Mouse (Mus musculus) left cerebral cortex, adult 18-20 months (tissue): Measurements from ENCODE around the gene Slc4a4. TPM values are rescaled to one million over a fixed set of nuclear protein-coding genes. Genes with fewer than 3 reads are reported as not detected.
A peak's percentile ranks its signal among the peaks of the same experiment; 100 is the strongest.

Experiments used
- DNase-seq, 2 experiments: peaks; one replicate each; pipeline ENCODE4 v3.0.0; 2021 to 2022; ENCODE audit warnings: low spot score in 2 of 2, mixed read lengths in 1 of 2
- long read RNA-seq, 2 experiments: library from polyadenylated mRNA; stranded (forward); transcript quantifications; one replicate each; pipeline ENCODE4 v2.0.0; 2021
- total RNA-seq, 2 experiments: library from RNA; stranded (reverse); gene quantifications; 2 replicates each; pipeline ENCODE4 v1.2.3; 2021

The Slc4a4 gene
- 100 to 1,000 TPM in 1 of 2 experiments, 10 to 100 TPM in 1; 96.7 to 104 TPM for total RNA-seq
- long read RNA-seq, experiment 1, full-length matches to known transcripts = 14 of 39 reads
- long read RNA-seq, experiment 1, partial matches to known transcripts = 7 of 39 reads
- long read RNA-seq, experiment 1, other reads (novel, unspliced or antisense) = 18 of 39 reads
- long read RNA-seq, experiment 2, partial matches to known transcripts = 7 of 13 reads
- long read RNA-seq, experiment 2, other reads (novel, unspliced or antisense) = 4 of 13 reads

DNA sequence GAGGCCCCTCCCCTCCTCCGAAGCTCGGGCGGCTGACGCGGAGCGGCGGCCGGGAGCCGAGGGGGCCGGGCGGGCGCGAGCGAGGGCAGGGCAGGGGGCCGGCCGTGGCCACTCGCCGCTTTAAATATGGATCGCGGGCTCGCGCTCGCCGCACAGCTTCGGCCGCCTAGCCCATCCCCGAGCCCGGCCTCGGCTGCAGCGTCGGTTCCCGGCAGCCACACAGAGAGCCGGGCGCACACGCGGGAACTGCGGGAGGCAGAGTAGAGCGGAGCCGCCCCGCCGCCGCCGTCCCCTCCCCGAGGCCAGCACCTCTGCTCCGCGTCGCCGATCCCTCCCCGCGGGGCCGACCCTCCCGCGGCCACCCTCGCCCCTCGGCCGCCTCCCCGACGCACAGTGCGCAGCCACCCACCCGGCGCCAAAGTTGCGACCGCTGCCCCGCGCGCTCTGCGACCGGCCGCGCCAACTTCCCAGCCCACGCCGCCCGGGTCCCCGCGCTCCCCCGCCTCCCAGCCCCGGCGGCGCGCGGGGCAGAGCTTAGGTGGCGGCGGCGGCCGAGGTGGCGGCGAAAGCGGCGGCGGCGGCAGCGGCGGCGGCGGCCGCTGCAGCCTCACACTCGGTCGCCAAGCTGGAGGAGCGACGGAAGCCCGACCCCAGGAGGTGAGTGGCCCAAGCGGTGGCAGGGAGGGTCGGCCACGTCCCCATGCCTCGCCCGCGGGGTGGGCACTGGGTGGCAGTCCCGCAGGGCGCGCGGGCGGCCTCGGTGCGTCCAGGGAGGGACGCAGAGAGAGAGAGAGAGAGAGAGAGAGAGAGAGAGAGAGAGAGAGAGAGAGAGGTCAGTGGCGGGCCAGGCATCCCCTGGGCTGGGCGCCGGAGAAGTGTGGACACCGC lies at the start of gene Slc4a4:
TSS of gene Slc4a4 (plus strand) at position 151 of the 888 bp plus-strand sequence.
- DNase-seq = peak; percentile 14 to 32

GRCm38 (mm10) chr5:88840080-88840798 lies 46.4 kb upstream of the Slc4a4 start:
- DNase-seq = no peak

DNA sequence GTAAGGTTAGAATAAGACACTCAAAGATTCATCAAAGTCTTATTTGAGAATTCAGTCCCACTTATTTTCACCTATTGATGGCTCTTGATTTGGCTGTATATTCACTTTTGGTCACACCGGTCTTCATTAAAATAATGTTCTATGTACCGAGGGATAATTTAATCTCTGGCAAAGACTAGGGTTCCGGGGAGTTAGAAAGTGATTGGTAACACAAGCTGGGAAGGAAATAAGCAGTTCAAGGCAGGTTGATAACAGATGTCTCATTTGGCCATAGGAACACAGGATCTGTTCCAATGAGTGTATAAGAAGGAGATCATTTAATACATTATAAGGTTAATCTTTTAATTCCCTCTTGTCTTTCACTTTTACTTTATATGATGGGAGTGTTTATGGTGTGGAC lies 29.3 kb upstream of the Slc4a4 start:
- no peak for DNase-seq

DNA sequence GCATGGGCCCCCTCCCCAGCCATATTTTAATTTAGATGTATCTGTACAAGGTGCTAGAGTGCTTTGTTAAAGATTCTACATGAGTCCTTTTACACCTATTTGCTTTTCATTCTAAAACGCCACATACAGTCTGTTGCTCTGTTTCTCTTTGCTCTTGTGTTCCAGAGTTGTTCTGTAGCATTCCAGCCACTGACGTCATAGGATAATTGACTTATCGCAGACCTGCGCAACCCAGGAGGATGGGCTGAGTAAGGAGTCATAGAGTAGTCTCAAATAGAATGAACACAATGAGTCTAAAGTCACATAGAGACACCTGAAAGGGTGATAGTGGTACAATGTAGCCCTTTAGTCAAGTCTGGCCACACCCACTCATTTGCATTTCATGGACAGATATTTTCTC lies 28.8 kb upstream of the Slc4a4 start:
- DNase-seq = no peak

- no peak for DNase-seq
Measured at GRCm38 (mm10) chr5:88858226-88858625, 28.4 kb upstream of the Slc4a4 start.

GRCm38 (mm10) chr5:88862163-88862562 lies 24.5 kb upstream of the Slc4a4 start:
- DNase-seq = peak in 1 of 2 experiments; percentile 24

DNA sequence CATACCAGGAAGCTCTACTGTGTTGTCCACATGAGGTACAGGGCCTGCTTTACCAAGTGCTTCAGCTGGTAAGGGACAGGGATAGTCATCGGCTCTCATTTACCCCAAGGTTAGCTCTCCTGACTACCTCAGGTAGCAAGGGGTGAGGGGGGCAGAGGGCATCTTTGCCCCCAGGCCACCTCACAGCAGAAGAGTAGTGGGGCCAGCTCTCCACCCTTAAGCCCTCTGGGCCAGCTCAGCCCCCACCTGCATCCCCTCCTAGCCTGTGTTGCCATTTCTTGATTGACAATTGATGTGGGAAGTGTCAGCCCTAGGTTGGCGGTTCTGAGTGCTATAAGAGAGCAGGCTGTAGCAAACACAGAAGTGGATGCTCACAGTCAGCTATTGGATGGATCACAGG lies 23.8 kb upstream of the Slc4a4 start:
- DNase-seq = no peak

GRCm38 (mm10) chr5:88884101-88884500 lies 2.5 kb upstream of the Slc4a4 start:
- DNase-seq = peak; percentile 49 to 58

DNA sequence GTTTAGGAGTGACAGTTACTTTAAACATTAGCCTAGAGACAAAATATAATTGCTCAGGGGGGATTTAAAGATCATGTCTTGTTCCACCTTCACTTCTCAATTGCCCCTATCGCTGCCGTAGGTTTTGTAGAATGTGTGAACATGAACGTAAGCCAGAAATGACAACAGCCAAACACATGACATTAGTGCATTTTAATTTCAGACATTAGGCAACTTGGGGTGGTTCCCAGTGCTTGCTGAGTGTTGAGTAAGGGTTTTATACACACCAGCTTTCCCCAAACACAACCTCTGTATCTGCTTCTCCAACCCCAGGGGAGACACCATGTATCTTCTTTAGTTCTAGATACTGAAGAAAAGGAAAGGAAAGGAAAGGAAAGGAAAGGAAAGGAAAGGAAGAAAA lies 1.1 kb upstream of the Slc4a4 start:
- DNase-seq = no peak

GRCm38 (mm10) chr5:88885944-88886343 lies 674 bp upstream of the Slc4a4 start:
- DNase-seq = no peak

DNA sequence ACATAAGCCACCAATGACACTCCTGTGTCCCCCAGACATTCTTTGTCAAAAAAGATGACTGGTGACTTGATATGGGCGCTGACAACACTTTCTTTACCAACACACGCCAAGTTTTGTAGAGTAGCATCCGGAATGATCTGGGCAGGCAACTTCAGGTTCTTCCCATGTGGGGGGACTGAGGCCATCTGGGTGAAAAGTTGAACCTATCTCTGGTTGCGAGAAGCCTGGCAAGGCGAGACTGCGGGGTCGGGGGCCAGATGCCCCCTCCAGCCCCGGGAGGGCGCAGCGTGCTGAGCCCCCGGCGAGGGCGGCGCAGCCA lies 310 bp upstream of the Slc4a4 start:
- DNase-seq = no peak

DNA sequence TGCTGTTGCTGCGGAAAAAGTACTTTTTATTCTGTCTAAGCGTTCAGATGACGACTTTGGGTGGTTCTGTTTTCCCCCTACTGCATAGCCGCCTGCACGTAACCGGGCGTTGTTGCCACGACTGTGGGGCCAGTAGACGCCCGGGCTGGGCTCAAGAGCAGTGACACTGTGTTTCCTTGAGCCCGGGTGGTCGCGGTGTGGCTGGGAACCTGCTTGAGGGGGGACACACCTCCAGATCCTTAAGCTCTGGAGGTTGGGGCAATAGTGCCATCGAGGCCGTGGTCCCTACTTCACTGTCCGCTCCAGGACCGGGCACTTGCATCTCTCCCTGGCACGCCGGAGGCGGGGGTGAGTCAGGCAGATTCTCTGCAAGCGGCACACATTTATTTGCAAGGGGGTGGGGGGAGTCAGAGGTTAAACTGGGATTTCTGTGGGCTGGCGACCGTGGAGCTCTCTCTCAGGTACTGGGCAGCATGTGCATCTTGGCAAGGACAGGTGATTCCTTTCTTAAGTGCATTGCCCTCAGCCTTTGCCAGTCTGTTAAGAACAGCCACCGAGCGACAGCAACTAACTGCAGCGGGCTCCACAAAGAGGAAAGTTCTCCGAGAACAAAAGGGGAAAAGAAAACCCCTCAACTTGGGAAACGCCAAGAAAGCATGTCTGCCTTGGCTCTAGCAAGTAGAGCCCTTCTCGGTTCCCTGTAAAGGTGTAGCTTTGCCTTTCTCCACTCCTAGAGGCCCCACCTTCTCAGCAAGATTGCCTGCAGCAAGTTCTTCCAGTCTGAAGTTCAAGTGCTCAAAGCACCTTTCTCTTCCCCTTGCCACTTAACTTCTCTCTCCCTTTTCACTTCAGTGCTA lies 1.2 kb downstream of the Slc4a4 start:
- peak in 1 of 2 experiments; percentile 12 for DNase-seq

DNA sequence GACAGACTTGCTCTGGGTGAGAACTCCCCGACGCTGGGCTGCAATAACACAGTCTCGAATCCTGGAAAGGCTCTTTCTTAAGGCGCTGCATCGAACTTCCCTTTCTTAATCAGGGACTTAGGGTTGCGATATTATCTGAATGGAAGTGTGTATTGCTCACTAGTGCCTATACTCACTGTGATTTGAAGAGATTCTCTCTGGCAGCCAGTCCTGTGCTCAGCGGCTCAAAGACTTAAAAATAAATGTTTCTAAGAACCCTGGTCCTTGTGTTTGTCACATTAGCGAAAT lies 1.7 kb downstream of the Slc4a4 start:
- no peak for DNase-seq

GRCm38 (mm10) chr5:88889326-88889725 lies 2.7 kb downstream of the Slc4a4 start:
- no peak for DNase-seq

- no peak for DNase-seq
Measured at GRCm38 (mm10) chr5:88890146-88890545, 3.5 kb downstream of the Slc4a4 start.

DNA sequence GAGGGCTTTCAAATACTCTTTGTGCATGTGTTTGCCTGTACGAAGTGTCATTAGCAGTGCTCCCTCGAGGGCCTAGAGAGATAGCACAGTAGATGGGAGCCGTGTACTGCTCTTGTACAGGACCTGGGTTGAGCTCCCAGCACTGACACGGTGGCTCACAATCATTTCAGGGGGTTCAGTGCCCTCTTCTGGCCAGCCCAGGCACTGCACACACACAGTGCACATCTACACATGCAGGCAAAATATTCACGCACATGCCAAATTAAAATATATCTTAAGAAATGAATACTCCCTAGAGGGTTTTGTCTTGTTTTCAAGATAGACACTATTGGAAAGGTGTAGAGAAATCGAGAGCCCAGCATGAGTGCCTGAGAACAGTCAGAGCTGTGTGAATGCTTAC lies 10.0 kb downstream of the Slc4a4 start:
- DNase-seq = no peak

DNA sequence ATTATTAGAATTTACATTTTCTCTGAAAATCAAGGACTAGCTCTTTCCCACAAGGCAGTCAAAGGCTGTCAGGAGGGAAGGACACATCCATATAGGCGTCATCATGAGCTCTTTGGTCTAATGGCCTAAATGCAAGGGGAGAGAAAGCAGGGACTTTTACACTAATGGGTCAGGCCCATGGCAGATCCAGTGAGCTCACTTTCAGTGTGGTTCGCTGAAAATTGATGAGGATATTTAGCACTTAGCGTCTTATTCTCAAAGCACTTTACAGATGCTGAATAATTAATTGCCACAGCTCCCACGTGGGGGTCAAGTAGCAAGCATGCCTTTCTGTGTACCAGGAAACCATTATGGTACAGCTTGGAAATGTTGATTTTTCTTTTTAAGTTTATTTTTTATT lies 16.5 kb downstream of the Slc4a4 start:
- DNase-seq = no peak

GRCm38 (mm10) chr5:88903526-88903925 lies 16.9 kb downstream of the Slc4a4 start:
- DNase-seq = no peak

DNA sequence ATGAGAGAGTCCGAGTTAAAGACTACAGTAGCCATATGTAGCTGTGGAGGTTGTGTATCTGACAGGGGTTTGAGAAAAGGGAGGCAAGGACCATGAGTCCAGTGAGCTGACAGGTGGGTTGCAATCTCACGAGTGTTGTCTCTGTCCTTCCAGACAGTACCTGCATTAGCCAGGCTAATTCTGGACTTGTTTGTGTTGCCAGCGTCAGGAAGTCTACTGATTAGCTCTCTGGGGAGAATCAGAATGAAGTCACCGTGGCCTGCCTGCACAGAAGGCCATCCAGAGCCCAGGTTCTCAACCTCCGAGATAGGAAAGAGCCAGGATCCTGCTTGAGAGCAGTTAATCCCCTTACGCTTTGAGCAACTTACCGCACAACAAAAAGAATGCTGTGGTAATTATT lies 18.2 kb downstream of the Slc4a4 start:
- DNase-seq = no peak

- DNase-seq = no peak
Measured at GRCm38 (mm10) chr5:88907615-88908014, 21.0 kb downstream of the Slc4a4 start.

GRCm38 (mm10) chr5:88912629-88913028 lies 26.0 kb downstream of the Slc4a4 start:
- no peak for DNase-seq
